27 mouse cellular contexts compared by ENCODE assay signal in genomic region chr4:147420794-147421193, GRCm38 (mm10). TPM values are rescaled to one million over a fixed set of nuclear protein-coding genes. Genes with fewer than 3 reads are reported as not detected.
DNase-seq lines count a peak whose midpoint lies in the region; ATAC-seq lines count a peak whose summit lies in the region.
"Had no signal": no experiment of that assay in that cellular context is flagged by ENCODE, and none has a peak within 500 bp of the region (broad histone marks: within the 10 kb centered on the region; RNA-seq: fewer than 3 reads in every experiment).

No protein-coding gene starts in this region.

- H3K36me3 ChIP-seq in heart, embryonic 10.5 days, result no peaks in the 10 kb centered on the region
- no peaks in the 10 kb centered on the region for H3K36me3 ChIP-seq in limb, embryonic 11.5 days (ENCODE audit: control insufficient read depth, insufficient read depth, low read length)
- H3K36me3 ChIP-seq in limb, embryonic 10.5 days, result no peaks in the 10 kb centered on the region
- H3K36me3 ChIP-seq in neural tube, embryonic 11.5 days (ENCODE audit: control insufficient read depth, insufficient read depth, low read length), result no peaks in the 10 kb centered on the region
- H3K36me3 ChIP-seq in neural tube, embryonic 15.5 days, result no peaks in the 10 kb centered on the region
- H3K36me3 ChIP-seq: embryonic facial prominence, embryonic 12.5 days; embryonic facial prominence, embryonic 15.5 days; G1E; heart, embryonic 13.5 days had no signal

- H3K4me3 ChIP-seq in heart, embryonic 10.5 days, result no peak overlapping the region
- H3K4me3 ChIP-seq in limb, embryonic 11.5 days (ENCODE audit: low read depth, low read length), result no peak overlapping the region
- no peak overlapping the region for H3K4me3 ChIP-seq in limb, embryonic 10.5 days
- H3K4me3 ChIP-seq in neural tube, embryonic 11.5 days (ENCODE audit: low read depth, low read length), result no peak overlapping the region
- H3K4me3 ChIP-seq in neural tube, embryonic 15.5 days (replicated peaks), result no peak overlapping the region
- H3K4me3 ChIP-seq: embryonic facial prominence, embryonic 12.5 days; embryonic facial prominence, embryonic 15.5 days; gastrocnemius, adult 2 months; heart, embryonic 13.5 days had no signal

- no peaks in the 10 kb centered on the region for H3K4me1 ChIP-seq in heart, embryonic 10.5 days
- H3K4me1 ChIP-seq in limb, embryonic 11.5 days (ENCODE audit: control insufficient read depth, insufficient read depth, low read length), result no peaks in the 10 kb centered on the region
- no peaks in the 10 kb centered on the region for H3K4me1 ChIP-seq in limb, embryonic 10.5 days
- H3K4me1 ChIP-seq in neural tube, embryonic 11.5 days (ENCODE audit: control insufficient read depth, insufficient read depth, low read length), result no peaks in the 10 kb centered on the region
- H3K4me1 ChIP-seq in neural tube, embryonic 15.5 days, result no peaks in the 10 kb centered on the region
- H3K4me1 ChIP-seq: embryonic facial prominence, embryonic 12.5 days; embryonic facial prominence, embryonic 15.5 days; heart, embryonic 13.5 days had no signal

- no peak overlapping the region for H3K9ac ChIP-seq in limb, embryonic 11.5 days (ENCODE audit: low read length)
- no peak overlapping the region for H3K9ac ChIP-seq in neural tube, embryonic 11.5 days (ENCODE audit: low read length)
- no peak overlapping the region for H3K9ac ChIP-seq in neural tube, embryonic 15.5 days (replicated peaks)
- H3K9ac ChIP-seq: embryonic facial prominence, embryonic 12.5 days; embryonic facial prominence, embryonic 15.5 days; forebrain, postnatal 0 days; heart, embryonic 13.5 days had no signal

- H3K4me2 ChIP-seq in limb, embryonic 11.5 days (ENCODE audit: low read depth, severe bottlenecking), result no peak overlapping the region
- no peak overlapping the region for H3K4me2 ChIP-seq in neural tube, embryonic 11.5 days (ENCODE audit: low read depth)
- H3K4me2 ChIP-seq in neural tube, embryonic 15.5 days, result no peak overlapping the region
- H3K4me2 ChIP-seq: embryonic facial prominence, embryonic 12.5 days; embryonic facial prominence, embryonic 15.5 days; heart, embryonic 13.5 days had no signal

- H3K27ac ChIP-seq in heart, embryonic 10.5 days, result no peak overlapping the region
- H3K27ac ChIP-seq in limb, embryonic 11.5 days (replicated peaks; ENCODE audit: low read depth, low read length), result no peak overlapping the region
- no peak overlapping the region for H3K27ac ChIP-seq in limb, embryonic 10.5 days
- H3K27ac ChIP-seq in neural tube, embryonic 11.5 days (ENCODE audit: low read depth, low read length), result no peak overlapping the region
- no peak overlapping the region for H3K27ac ChIP-seq in neural tube, embryonic 15.5 days (replicated peaks)
- H3K27ac ChIP-seq: embryonic facial prominence, embryonic 12.5 days; embryonic facial prominence, embryonic 15.5 days; gastrocnemius, adult 2 months; heart, embryonic 13.5 days had no signal

- no peak for ATAC-seq in limb, embryonic 11.5 days (ENCODE audit: insufficient number of reproducible peaks, low FRiP score, low TSS enrichment, low read depth)
- no peak for ATAC-seq in neural tube, embryonic 11.5 days (ENCODE audit: insufficient read depth, low FRiP score, low TSS enrichment)
- ATAC-seq in neural tube, embryonic 15.5 days (ENCODE audit: low FRiP score), result no peak
- ATAC-seq: forebrain, embryonic 14.5 days; forebrain, postnatal 0 days; hindbrain, embryonic 16.5 days; Patski had no signal

- peak; percentile 88 for DNase-seq in heart, adult 11 months
- DNase-seq in heart, embryonic 10.5 days (ENCODE audit: low spot score), result no peak
- peak; percentile 20 for DNase-seq in limb, embryonic 11.5 days (ENCODE audit: low spot score)
- no peak for DNase-seq in limb, embryonic 10.5 days (ENCODE audit: low spot score)
- DNase-seq in neural tube, embryonic 11.5 days (ENCODE audit: low spot score), result peak; percentile 8
- DNase-seq: adrenal gland, adult 2 months; adrenal gland, postnatal 14 days; cerebellum, adult 11 months; cerebellum, adult 2 months; cerebellum, adult 9-11 months; cerebellum, postnatal 25 days; forebrain, postnatal 0 days; gastrocnemius, adult 2 months; gastrocnemius, postnatal 14 days; heart, adult 18-20 months; heart, postnatal 14 days; heart, postnatal 4 days had no signal

- no peaks in the 10 kb centered on the region for H3K27me3 ChIP-seq in heart, embryonic 10.5 days (ENCODE audit: insufficient read depth, poor library complexity, severe bottlenecking)
- H3K27me3 ChIP-seq in limb, embryonic 11.5 days (ENCODE audit: control insufficient read depth, insufficient read depth, low read length), result no peaks in the 10 kb centered on the region
- H3K27me3 ChIP-seq in limb, embryonic 10.5 days (ENCODE audit: low read depth, poor library complexity, severe bottlenecking), result no peaks in the 10 kb centered on the region
- no peaks in the 10 kb centered on the region for H3K27me3 ChIP-seq in neural tube, embryonic 11.5 days (ENCODE audit: control insufficient read depth, insufficient read depth, low read length)
- H3K27me3 ChIP-seq in neural tube, embryonic 15.5 days (replicated peaks), result no peaks in the 10 kb centered on the region
- H3K27me3 ChIP-seq: CH12.LX; embryonic facial prominence, embryonic 12.5 days; embryonic facial prominence, embryonic 15.5 days; heart, embryonic 13.5 days; Patski had no signal

- H3K9me3 ChIP-seq in heart, embryonic 10.5 days, result peaks cover 53% of the 10 kb centered on the region
- H3K9me3 ChIP-seq in limb, embryonic 11.5 days (ENCODE audit: control insufficient read depth, low read length), result peaks cover 25% of the 10 kb centered on the region
- H3K9me3 ChIP-seq in limb, embryonic 10.5 days (replicated peaks), result peaks cover 46% of the 10 kb centered on the region
- H3K9me3 ChIP-seq in neural tube, embryonic 11.5 days (ENCODE audit: control insufficient read depth, low read length), result peaks cover 38% of the 10 kb centered on the region
- H3K9me3 ChIP-seq in neural tube, embryonic 15.5 days (replicated peaks), result peaks cover 71% of the 10 kb centered on the region

- WGBS in heart, embryonic 10.5 days, result 63% methylated on average over 3 of the region's 3 CpGs
- 70% methylated on average over 3 of the region's 3 CpGs for WGBS in limb, embryonic 11.5 days
- WGBS in limb, embryonic 10.5 days, result 69% methylated on average over 3 of the region's 3 CpGs
- WGBS in neural tube, embryonic 11.5 days, result 64% methylated on average over 3 of the region's 3 CpGs
- WGBS in neural tube, embryonic 15.5 days, result 58% methylated on average over 3 of the region's 3 CpGs

RNA-seq across cellular contexts. Expression of gene Zfp978, which starts 59.7 kb away (rescaled TPM):
- polyA plus RNA-seq in heart, embryonic 10.5 days (2016; fragmentation: Nextera tagmentation; extraction: Ambion mirVana), result 0.14 and 0.26 TPM in 2 replicates
- not detected in 2 replicates for polyA plus RNA-seq in limb, embryonic 11.5 days (2014; fragmentation: Nextera tagmentation; extraction: Ambion mirVana)
- 0.15 TPM in 1 of 2 replicates, not detected in the other for polyA plus RNA-seq in limb, embryonic 10.5 days (2016; fragmentation: Nextera tagmentation; extraction: Ambion mirVana)
- 0.28 TPM in 1 of 2 replicates, not detected in the other for polyA plus RNA-seq in neural tube, embryonic 11.5 days (2014; fragmentation: Nextera tagmentation; extraction: Ambion mirVana)
- not detected in 2 replicates for polyA plus RNA-seq in neural tube, embryonic 15.5 days (2015; fragmentation: Nextera tagmentation; extraction: Ambion mirVana)
- polyA plus RNA-seq: adrenal gland, adult 2 months; cerebellum, adult 2 months; embryonic facial prominence, embryonic 12.5 days; embryonic facial prominence, embryonic 15.5 days; forebrain, embryonic 14.5 days; forebrain, postnatal 0 days; G1E; heart, embryonic 16.5 days; hindbrain, embryonic 16.5 days had no signal

Comparison
In these comparisons a context has a peak if more than half of its experiments do, and no peak if none do; other contexts are left out.
1. DNase-seq: peak in heart, adult 11 months (single experiment), limb, embryonic 11.5 days (single experiment) and neural tube, embryonic 11.5 days (single experiment); none in heart, embryonic 10.5 days (single experiment) and limb, embryonic 10.5 days (single experiment).